Mouse (Mus musculus): ENCODE measurements around the gene Rab29. TPM values are rescaled to one million over a fixed set of nuclear protein-coding genes. Genes with fewer than 3 reads are reported as not detected.
"Not testable (repeated sequence)": the region's sequence is repeated elsewhere in the genome, so short reads cannot be mapped to it uniquely, and the experiment has no call there.

Gene Rab29
- 23.4 and 35.2 TPM in 2 replicates for polyA plus RNA-seq (2012; rRNA removed)

DNA sequence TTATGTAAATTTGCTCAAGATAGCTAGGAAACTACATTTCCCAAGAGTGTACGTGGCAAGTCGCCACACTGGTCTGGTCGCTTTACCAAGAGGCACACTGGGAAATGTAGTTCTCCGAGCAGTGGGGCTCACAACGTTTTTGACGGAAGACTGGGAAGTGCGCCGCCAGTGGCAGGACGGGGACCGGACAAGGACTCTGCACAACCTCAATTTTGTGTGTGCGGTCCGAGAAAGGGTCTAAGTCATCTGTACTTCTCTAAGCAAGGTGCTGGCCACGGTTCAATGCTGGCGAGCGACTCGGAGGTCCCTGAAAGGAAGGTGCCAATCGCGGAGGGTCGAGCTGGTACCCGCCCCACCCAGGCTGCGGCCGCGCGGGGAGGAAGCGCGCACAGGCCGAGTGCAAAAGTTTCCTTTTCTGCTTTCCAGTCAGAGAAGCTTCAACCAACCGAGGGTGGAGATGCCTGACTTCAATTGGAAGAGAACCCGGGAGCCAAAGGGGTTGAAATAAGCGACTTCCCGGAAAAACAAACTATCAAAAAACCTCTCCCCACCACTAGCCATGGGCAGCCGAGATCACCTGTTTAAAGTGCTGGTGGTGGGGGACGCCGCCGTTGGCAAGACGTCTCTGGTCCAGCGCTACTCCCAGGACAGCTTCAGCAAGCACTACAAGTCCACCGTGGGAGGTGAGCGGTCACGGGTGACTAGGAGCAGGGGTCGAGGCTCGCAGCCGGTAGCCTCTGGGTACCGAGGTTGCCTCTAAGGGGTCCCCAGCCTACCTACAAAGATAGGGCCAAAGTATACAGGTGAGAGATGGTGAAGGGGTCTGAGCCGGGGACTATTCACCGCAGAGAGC, at the start of gene Rab29:
TSS of gene Rab29 (plus strand) at position 132 of the 853 bp plus-strand sequence.
- DNase-seq (ENCODE audit: low read depth) = peak; percentile 45

- not testable (repeated sequence) for DNase-seq (ENCODE audit: low read depth)
These were observed 46.7 kb upstream of the Rab29 start for GRCm38 (mm10) chr1:131820353-131820752.

- no peak for DNase-seq (ENCODE audit: low read depth)
These were observed 46.1 kb upstream of the Rab29 start for GRCm38 (mm10) chr1:131820887-131821328.

- DNase-seq (ENCODE audit: low read depth) = no peak
These were observed 44.7 kb upstream of the Rab29 start for GRCm38 (mm10) chr1:131822292-131822691.

DNA sequence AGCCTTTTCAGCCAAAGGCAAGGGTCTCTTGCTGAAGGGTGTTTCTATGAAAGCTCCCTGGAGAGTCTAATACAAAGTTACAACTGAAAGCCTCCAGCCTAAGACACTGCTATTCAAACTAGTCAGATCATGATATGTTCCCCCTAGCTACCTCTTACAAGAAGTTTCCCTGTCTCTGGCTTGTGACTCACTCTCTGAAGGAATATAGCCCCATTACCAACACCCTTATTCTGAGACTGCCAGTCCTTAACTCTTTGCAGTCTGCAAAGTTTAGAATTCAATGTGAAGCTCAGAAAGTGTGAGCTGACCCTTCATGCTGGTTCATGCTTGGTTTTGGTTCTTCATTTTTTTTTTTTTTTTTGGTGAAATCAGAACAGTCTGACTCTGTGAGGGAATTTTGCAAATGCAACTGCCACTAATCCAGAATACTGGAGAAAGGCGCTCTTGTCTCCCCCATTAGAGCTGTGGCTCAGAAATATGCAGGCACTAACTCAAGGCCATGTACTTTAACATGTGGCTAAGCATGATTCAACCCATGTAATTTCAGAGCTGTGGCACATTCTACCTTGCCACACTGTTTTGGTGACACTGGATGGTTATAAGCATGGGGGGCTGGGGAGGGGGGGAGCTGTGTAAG, 44.0 kb upstream of the Rab29 start:
- no peak for DNase-seq (ENCODE audit: low read depth)

- DNase-seq (ENCODE audit: low read depth) = no peak
These were observed 43.5 kb upstream of the Rab29 start for GRCm38 (mm10) chr1:131823563-131823962.

- no peak for DNase-seq (ENCODE audit: low read depth)
These were observed 42.4 kb upstream of the Rab29 start for GRCm38 (mm10) chr1:131824528-131825181.

DNA sequence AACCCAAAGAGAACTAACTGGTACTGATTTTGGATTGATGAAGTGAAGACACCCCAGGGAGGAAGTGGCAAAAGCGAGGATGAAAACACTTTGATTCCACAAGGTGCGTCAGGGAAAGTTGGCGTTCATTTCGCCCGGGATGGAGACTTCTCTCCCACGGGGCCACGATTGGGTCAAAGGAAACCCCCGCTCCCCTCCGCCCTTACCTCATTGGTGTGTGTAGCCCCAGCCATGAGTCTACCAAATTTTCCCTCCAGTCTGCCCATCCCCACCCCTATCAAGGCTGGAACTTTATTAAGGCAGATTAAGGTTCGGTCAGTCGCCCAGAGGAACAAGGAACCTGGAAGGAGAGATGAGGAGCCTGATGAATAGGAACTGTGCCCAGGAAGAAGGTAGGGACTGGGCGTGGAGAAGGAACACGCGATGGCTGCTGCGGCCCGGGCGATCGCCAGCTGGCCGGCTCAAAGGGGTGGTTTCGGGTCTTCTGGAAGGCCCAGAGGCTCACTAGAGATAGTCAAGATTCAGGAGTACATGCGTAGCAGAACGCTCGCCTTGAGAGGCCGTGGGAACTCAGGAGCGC, 39.7 kb upstream of the Rab29 start, which contains the start of gene Slc41a1:
TSS of gene Slc41a1 (plus strand) at position 287 of the 580 bp plus-strand sequence.
- DNase-seq (ENCODE audit: low read depth) = no peak

DNA sequence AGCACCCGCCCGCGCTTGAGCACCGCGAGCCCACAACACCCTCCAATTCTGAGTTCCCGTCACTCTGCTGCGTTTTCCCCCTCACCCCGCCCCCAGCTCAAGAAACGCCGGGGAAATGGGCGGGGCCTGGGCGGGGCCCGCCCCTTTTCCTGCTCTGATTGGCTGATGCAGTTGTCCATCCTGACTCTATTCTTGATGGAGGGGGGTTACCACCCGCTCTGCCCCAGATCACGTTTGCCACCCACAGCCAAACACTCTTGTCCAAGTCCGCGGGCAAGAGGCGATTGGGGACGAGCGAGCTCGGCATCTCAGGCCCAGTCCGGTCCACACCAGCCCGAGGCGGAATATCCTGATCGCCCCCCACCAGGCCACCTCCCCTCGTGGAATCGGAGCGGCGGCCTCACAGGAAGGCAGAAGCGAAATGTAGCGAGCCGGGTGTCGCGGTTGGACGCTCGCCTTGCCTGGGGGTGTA, 39.2 kb upstream of the Rab29 start:
- peak; percentile 64 for DNase-seq (ENCODE audit: low read depth)

DNA sequence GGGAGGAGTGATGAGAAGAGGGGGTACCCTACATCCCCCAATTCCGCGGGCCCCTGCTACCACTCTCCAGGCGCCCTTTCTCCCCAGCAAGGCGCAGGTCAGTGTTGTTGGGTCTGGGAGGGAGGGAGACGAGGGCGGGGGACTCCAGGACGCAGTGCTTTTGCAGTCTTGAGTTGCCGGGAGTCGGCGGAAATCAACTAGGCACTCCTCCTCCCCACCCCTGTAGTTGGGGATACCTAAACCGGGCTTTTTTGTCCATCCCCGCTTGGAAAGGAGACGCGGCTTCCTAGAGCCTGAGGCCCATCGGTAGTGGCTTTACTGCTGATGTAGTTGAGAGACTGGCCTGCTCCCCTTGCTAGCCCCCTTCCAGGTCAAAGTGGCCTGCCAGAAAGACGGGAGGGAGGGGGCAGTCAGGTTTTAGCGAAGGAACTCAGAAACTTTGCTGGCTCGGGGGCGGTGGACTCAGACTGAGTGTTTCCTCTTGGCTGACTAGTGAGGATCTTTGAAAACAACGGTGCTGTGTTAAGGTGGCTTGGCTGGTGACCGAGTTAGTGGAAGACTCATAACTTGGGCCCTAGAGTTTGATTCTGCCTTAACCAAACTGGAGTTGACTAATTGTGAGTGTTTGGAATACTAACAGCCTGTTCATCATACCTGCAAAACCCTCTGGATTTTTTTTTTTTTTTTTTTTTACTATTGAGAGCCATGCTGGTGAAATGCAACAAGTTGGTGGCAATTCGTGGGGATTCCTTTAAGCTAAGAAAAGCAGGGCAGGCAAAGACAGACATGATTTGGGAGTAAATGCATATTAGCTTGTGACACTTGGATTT, 38.5 kb upstream of the Rab29 start:
- no peak for DNase-seq (ENCODE audit: low read depth)

DNA sequence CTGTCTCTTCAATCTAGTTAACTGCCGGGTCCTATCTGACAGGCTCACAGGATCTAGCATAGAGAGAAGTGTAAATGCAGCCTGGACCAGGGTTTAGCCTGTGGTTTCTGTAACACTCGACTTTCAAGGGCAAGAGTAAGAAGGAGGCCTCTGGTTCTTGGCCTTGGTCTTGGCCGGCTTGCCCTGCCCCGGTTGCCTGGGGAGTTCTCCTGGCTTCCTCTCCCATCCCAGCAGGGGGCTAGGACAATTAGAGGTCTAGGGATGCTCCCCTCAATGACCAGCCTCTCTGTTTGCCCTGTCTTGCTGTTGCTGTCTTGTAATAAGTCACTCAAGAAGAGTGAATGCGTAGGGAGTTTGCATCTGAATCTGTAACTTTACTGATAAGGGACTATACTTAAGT, 37.7 kb upstream of the Rab29 start:
- no peak for DNase-seq (ENCODE audit: low read depth)

DNA sequence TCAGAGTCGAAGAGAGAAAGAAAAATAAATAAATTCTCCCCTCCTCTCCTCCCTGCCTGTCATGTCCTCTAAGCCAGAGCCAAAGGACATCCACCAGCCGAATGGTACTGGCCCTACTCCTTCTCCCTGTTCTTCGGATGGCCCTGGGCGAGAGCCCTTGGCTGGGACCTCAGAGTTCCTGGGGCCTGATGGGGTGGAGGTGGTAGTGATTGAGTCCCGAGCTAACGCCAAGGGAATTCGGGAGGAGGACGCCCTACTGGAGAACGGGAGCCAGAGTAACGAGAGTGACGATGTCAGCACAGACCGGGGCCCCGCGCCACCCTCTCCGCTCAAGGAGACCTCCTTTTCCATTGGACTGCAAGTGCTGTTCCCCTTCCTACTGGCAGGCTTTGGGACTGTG, 36.5 kb upstream of the Rab29 start:
- no peak for DNase-seq (ENCODE audit: low read depth)

GRCm38 (mm10) chr1:131830971-131831641, 35.9 kb upstream of the Rab29 start:
- no peak for DNase-seq (ENCODE audit: low read depth)

GRCm38 (mm10) chr1:131837035-131837434, 30.0 kb upstream of the Rab29 start:
- no peak for DNase-seq (ENCODE audit: low read depth)

DNA sequence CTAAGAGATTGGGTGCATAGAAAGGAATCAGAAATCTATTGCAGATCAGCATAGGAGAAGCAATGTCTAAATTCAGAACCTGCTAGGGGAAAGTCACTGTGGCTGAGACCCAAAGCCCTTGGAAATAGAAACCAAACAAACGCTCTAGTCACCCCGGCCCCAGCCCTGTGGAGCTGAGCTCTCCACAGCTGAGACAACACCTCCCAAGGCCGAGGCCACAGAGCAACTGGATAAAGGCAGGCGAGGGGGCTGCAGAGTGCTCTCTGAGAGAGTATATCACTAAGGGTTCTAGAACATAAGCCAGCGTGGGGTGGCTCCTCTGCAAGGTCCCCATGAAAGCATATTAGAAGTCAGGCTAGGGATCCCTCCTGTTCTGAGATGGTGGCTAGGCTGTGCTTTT, 28.5 kb upstream of the Rab29 start:
- DNase-seq (ENCODE audit: low read depth) = no peak

- DNase-seq (ENCODE audit: low read depth) = no peak
These were observed 27.7 kb upstream of the Rab29 start for GRCm38 (mm10) chr1:131839279-131839678.

GRCm38 (mm10) chr1:131842221-131842620, 24.8 kb upstream of the Rab29 start:
- no peak for DNase-seq (ENCODE audit: low read depth)

DNA sequence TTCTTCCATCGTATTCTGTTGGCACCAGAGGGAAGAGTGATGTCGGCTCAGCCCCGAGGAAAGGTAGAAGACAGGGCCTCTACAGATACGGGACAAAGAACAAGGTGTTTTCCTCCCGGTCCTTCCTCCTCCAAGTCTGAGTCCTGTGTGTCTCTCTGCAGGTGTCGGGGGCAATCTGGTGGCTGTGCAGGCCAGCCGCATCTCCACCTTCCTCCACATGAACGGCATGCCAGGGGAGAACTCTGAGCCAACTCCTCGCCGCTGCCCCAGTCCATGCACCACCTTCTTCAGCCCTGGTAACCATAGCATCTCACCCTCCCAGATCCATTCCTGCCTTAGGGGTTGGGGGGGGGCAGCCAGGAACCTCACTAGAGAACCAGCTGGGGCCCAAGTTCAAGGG, 23.3 kb upstream of the Rab29 start:
- no peak for DNase-seq (ENCODE audit: low read depth)

- DNase-seq (ENCODE audit: low read depth) = no peak
These were observed 22.1 kb upstream of the Rab29 start for GRCm38 (mm10) chr1:131844883-131845282.

DNA sequence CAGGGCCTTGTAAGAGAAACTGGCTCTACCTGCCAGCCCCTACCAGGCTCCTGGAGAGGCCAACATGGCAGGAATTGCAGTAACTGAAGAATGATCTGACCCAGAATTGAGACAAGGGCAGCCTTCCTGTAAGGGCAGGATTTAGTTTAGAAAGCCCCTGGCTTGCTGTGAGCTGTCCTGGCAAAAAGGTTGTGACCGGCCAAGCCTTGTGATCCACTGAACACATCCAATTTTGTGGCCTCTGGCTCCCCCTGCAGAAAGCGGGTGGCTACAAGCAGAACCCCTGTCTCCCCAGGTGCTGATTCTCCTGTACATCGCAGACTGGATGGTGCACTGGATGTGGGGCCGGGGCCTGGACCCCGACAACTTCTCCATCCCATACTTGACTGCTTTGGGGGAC, 20.8 kb upstream of the Rab29 start:
- no peak for DNase-seq (ENCODE audit: low read depth)

GRCm38 (mm10) chr1:131861811-131862210, 5.2 kb upstream of the Rab29 start:
- DNase-seq (ENCODE audit: low read depth) = no peak
